Mouse (Mus musculus) lung, postnatal 0 days (tissue): Measurements from ENCODE around the gene Cacna2d2. TPM values are rescaled to one million over a fixed set of nuclear protein-coding genes. Genes with fewer than 3 reads are reported as not detected.

Experiments
- ATAC-seq: fragments of 200-750 bp; cut with Nextera tagmentation; 2 replicates; pipeline ENCODE4 v1.8.0; 2017; ENCODE audit warnings: moderate library complexity
- DNase-seq: peaks from one replicate; pipeline ENCODE4 v3.0.0-alpha.2; 2016; ENCODE audit warnings: low spot score
- H3K27ac ChIP-seq: fragments of 300-500 bp; sonication (generic); 2 replicates; pipeline ENCODE4 v1.5.1; 2014; ENCODE audit warnings: antibody characterized with exemption, mild to moderate bottlenecking, low read length, mixed read lengths
- H3K27me3 ChIP-seq: fragments of 300-500 bp; sonication (generic); replicated peaks from 2 replicates; pipeline ENCODE4 v1.6.1; 2014; ENCODE audit warnings: low read length, mixed read lengths; ENCODE audit not compliant: insufficient read depth
- H3K36me3 ChIP-seq: fragments of 300-500 bp; sonication (generic); 2 replicates; pipeline ENCODE4 v1.6.1; 2014; ENCODE audit warnings: low read length, mixed read lengths; ENCODE audit not compliant: insufficient read depth
- H3K4me1 ChIP-seq: fragments of 300-500 bp; sonication (generic); 2 replicates; pipeline ENCODE4 v1.6.1; 2014; ENCODE audit warnings: antibody characterized with exemption, low read depth, low read length, mixed read lengths; ENCODE audit not compliant: insufficient read depth
- H3K4me2 ChIP-seq: fragments of 300-500 bp; sonication (generic); replicated peaks from 2 replicates; pipeline ENCODE4 v1.6.1; 2014; ENCODE audit warnings: low read depth, mild to moderate bottlenecking, low read length, moderate library complexity, mixed read lengths
- H3K4me3 ChIP-seq: fragments of 300-500 bp; sonication (generic); 2 replicates; pipeline ENCODE4 v1.5.1; 2014; ENCODE audit warnings: low read depth, low read length
- H3K9ac ChIP-seq: fragments of 300-500 bp; sonication (generic); replicated peaks from 2 replicates; pipeline ENCODE4 v1.6.1; 2014; ENCODE audit warnings: low read depth, mild to moderate bottlenecking
- H3K9me3 ChIP-seq: fragments of 300-500 bp; sonication (generic); 2 replicates; pipeline ENCODE4 v1.6.1; 2016; ENCODE audit warnings: low read length, mixed read lengths
- CTCF ChIP-seq: IDR thresholded peaks from 2 replicates; pipeline ENCODE4 v1.5.1; 2016; ENCODE audit warnings: antibody characterized with exemption, mild to moderate bottlenecking
- EP300 ChIP-seq: IDR thresholded peaks from 2 replicates; pipeline ENCODE4 v1.6.1; 2016; ENCODE audit warnings: antibody characterized with exemption, mild to moderate bottlenecking, control low read depth
- WGBS: fragments of 180-500 bp; shearing (Covaris S2); extraction: QIAGEN DNeasy Blood & Tissue Kit; methylation state at CpG from one replicate; pipeline ENCODE4 v1.1.7; 2014; 5-methylcytosine and 5-hydroxymethylcytosine counted together
- polyA plus RNA-seq: library from polyadenylated mRNA; unstranded; fragments of >200 nt; fragmentation: Nextera tagmentation; extraction: Ambion mirVana; gene quantifications from 2 replicates; pipeline ENCODE4 v1.2.1, GENCODE M21; 2015

Cacna2d2 gene
- polyA plus RNA-seq, 1 experiment from 2014 or later = 0.04 TPM

- Histone ChIP-seq H3K27me3 (no peaks in the 10 kb centered on the region), H3K4me3 (no peak overlapping the region), H3K9ac (no peak overlapping the region), H3K4me2 (no peak overlapping the region), H3K4me1 (no peaks in the 10 kb centered on the region), H3K36me3 (no peaks in the 10 kb centered on the region), H3K27ac (no peak overlapping the region), H3K9me3 (no peaks in the 10 kb centered on the region)
- DNase-seq (no peak), ATAC-seq (peak; percentile 53)
- no peak for TF ChIP-seq EP300
- no peak for TF ChIP-seq CTCF
- 41% methylated on average over 6 of the region's 6 CpGs for whole genome bisulfite sequencing
Observed at GRCm38 (mm10) chr9:107417106-107417505, 17.7 kb downstream of the Cacna2d2 start.

- WGBS = 66% methylated on average over 9 of the region's 9 CpGs
Observed at GRCm38 (mm10) chr9:107419491-107420244, 20.3 kb downstream of the Cacna2d2 start.

GRCm38 (mm10) chr9:107420898-107421297, 21.5 kb downstream of the Cacna2d2 start:
- H3K27ac ChIP-seq = no peak overlapping the region
- 75% methylated on average over 5 of the region's 5 CpGs for WGBS
- no peaks in the 10 kb centered on the region for H3K27me3 ChIP-seq
- H3K4me2 ChIP-seq = no peak overlapping the region
- ATAC-seq (no peak), DNase-seq (no peak)
- H3K9me3 ChIP-seq = no peaks in the 10 kb centered on the region
- H3K9ac ChIP-seq = no peak overlapping the region
- no peaks in the 10 kb centered on the region for H3K4me1 ChIP-seq
- TF ChIP-seq EP300 (no peak), CTCF (no peak)
- H3K36me3 ChIP-seq = no peaks in the 10 kb centered on the region
- no peak overlapping the region for H3K4me3 ChIP-seq

More at GRCm38 (mm10) chr9:107419491-107420244, 20.3 kb downstream of the Cacna2d2 start:
- TF ChIP-seq CTCF = no peak
- no peak for TF ChIP-seq EP300
- no peaks in the 10 kb centered on the region for H3K9me3 ChIP-seq
- H3K27ac ChIP-seq = no peak overlapping the region
- ATAC-seq = no peak
- H3K27me3 ChIP-seq = no peaks in the 10 kb centered on the region
- H3K4me3 ChIP-seq = no peak overlapping the region
- H3K9ac ChIP-seq = no peak overlapping the region
- DNase-seq = no peak
- no peak overlapping the region for H3K4me2 ChIP-seq
- H3K4me1 ChIP-seq = no peaks in the 10 kb centered on the region
- H3K36me3 ChIP-seq = no peaks in the 10 kb centered on the region

GRCm38 (mm10) chr9:107422878-107423277, 23.5 kb downstream of the Cacna2d2 start:
- Histone ChIP-seq H3K27ac (no peak overlapping the region), H3K4me1 (no peaks in the 10 kb centered on the region), H3K4me2 (no peak overlapping the region), H3K9ac (no peak overlapping the region), H3K36me3 (no peaks in the 10 kb centered on the region), H3K9me3 (no peaks in the 10 kb centered on the region), H3K27me3 (no peaks in the 10 kb centered on the region; the same call in 1 of the 2 replicates), H3K4me3 (no peak overlapping the region)
- WGBS = 33% methylated on average over 2 of the region's 2 CpGs
- ATAC-seq = no peak
- TF ChIP-seq CTCF (no peak), EP300 (no peak)
- no peak for DNase-seq

- Histone ChIP-seq H3K27ac (no peak overlapping the region), H3K27me3 (no peaks in the 10 kb centered on the region; the same call in 1 of the 2 replicates), H3K9ac (no peak overlapping the region), H3K4me2 (no peak overlapping the region), H3K36me3 (no peaks in the 10 kb centered on the region), H3K4me3 (no peak overlapping the region), H3K9me3 (no peaks in the 10 kb centered on the region), H3K4me1 (no peaks in the 10 kb centered on the region)
- TF ChIP-seq CTCF (no peak), EP300 (no peak)
- DNase-seq (no peak), ATAC-seq (no peak)
- 67% methylated on average over 12 of the region's 12 CpGs for WGBS
Observed at GRCm38 (mm10) chr9:107424485-107425175, 25.2 kb downstream of the Cacna2d2 start.

GRCm38 (mm10) chr9:107427876-107428275, 28.5 kb downstream of the Cacna2d2 start:
- H3K36me3 ChIP-seq = no peaks in the 10 kb centered on the region
- H3K27ac ChIP-seq = no peak overlapping the region
- no peak overlapping the region for H3K4me2 ChIP-seq
- H3K27me3 ChIP-seq = no peaks in the 10 kb centered on the region; the same call in 1 of the 2 replicates
- DNase-seq = no peak
- H3K4me3 ChIP-seq = no peak overlapping the region
- no peaks in the 10 kb centered on the region for H3K9me3 ChIP-seq
- no peak for ATAC-seq
- no peak overlapping the region for H3K9ac ChIP-seq
- WGBS = 71% methylated on average over 7 of the region's 7 CpGs
- TF ChIP-seq EP300 (no peak), CTCF (no peak)
- H3K4me1 ChIP-seq = no peaks in the 10 kb centered on the region
